8 mouse cellular contexts compared by ENCODE assay signal in genomic region chr1:92215996-92216630, GRCm38 (mm10). TPM values are rescaled to one million over a fixed set of nuclear protein-coding genes. Genes with fewer than 3 reads are reported as not detected.
DNase-seq lines count a peak whose midpoint lies in the region; ATAC-seq and TF ChIP-seq lines count a peak whose summit lies in the region.

No protein-coding gene starts in this region.

- ATAC-seq in forebrain, embryonic 15.5 days (replicated peaks): peak; percentile 62; the same call in 1 of the 2 replicates
- ATAC-seq in kidney, embryonic 14.5 days (ENCODE audit: low FRiP score, low TSS enrichment): no peak

- H3K36me3 ChIP-seq in kidney, adult 2 months (ENCODE audit: control insufficient read depth, insufficient read depth, low read length): no peaks in the 10 kb centered on the region
- H3K36me3 ChIP-seq in forebrain, embryonic 15.5 days: no peaks in the 10 kb centered on the region
- H3K36me3 ChIP-seq in kidney, embryonic 14.5 days (ENCODE audit: control insufficient read depth, insufficient read depth, low read length): no peaks in the 10 kb centered on the region

- no peak for TF ChIP-seq CTCF in kidney, adult 2 months (conservative IDR thresholded peaks at IDR 0.05; ENCODE audit: insufficient read depth, insufficient read length, low read depth, low read length)
- no peak for TF ChIP-seq CTCF in olfactory bulb, adult 2 months (IDR thresholded peaks at IDR 0.05; ENCODE audit: insufficient read depth, low read depth, low read length)

- no peaks in the 10 kb centered on the region for H3K9me3 ChIP-seq in forebrain, embryonic 15.5 days
- H3K9me3 ChIP-seq in kidney, embryonic 14.5 days (ENCODE audit: control insufficient read depth, low read length): no peaks in the 10 kb centered on the region

- H3K9ac ChIP-seq in forebrain, embryonic 15.5 days (replicated peaks): no peak overlapping the region
- no peak overlapping the region for H3K9ac ChIP-seq in kidney, embryonic 14.5 days (ENCODE audit: low read depth, low read length)

- 58% methylated on average over 11 of the region's 11 CpGs for WGBS in kidney, adult 2 months
- WGBS in forebrain, embryonic 15.5 days: 25% methylated on average over 11 of the region's 11 CpGs
- 42% methylated on average over 11 of the region's 11 CpGs for WGBS in olfactory bulb, adult 2 months
- WGBS in kidney, embryonic 14.5 days: 73% methylated on average over 11 of the region's 11 CpGs

- H3K4me2 ChIP-seq in forebrain, embryonic 15.5 days (replicated peaks): no peak overlapping the region
- H3K4me2 ChIP-seq in kidney, embryonic 14.5 days (replicated peaks; ENCODE audit: low read depth, low read length): no peak overlapping the region

- no peak overlapping the region for H3K4me3 ChIP-seq in kidney, adult 2 months (ENCODE audit: insufficient read depth, low read depth, low read length)
- H3K4me3 ChIP-seq in forebrain, embryonic 15.5 days: no peak overlapping the region
- H3K4me3 ChIP-seq in olfactory bulb, adult 2 months (ENCODE audit: insufficient read depth, low read depth, low read length): no peak overlapping the region
- H3K4me3 ChIP-seq in kidney, embryonic 14.5 days (ENCODE audit: low read length): no peak overlapping the region

- TF ChIP-seq POLR2A in kidney, adult 2 months (IDR thresholded peaks at IDR 0.05; ENCODE audit: low read depth, low read length): no peak
- TF ChIP-seq POLR2A in olfactory bulb, adult 2 months (IDR thresholded peaks at IDR 0.05; ENCODE audit: insufficient read depth, low read depth, low read length): no peak

- DNase-seq in kidney, adult 9 months: peak; percentile 6
- no peak for DNase-seq in kidney, adult 2 months
- DNase-seq in right cerebral cortex, postnatal 10 days (ENCODE audit: low spot score in 2 of 2): peak; percentile 47 to 54
- no peak for DNase-seq in right cerebral cortex, postnatal 25 days
- DNase-seq in ovary, adult 18-20 months (ENCODE audit: low spot score): no peak

- no peaks in the 10 kb centered on the region for H3K4me1 ChIP-seq in kidney, adult 2 months (ENCODE audit: control insufficient read depth, insufficient read depth, low read length)
- H3K4me1 ChIP-seq in forebrain, embryonic 15.5 days: peaks cover 29% of the 10 kb centered on the region
- H3K4me1 ChIP-seq in olfactory bulb, adult 2 months (ENCODE audit: control insufficient read depth, insufficient read depth, low read length): peaks cover 44% of the 10 kb centered on the region
- peaks cover 9% of the 10 kb centered on the region for H3K4me1 ChIP-seq in kidney, embryonic 14.5 days (ENCODE audit: control insufficient read depth, insufficient read depth, low read length)

- no peaks in the 10 kb centered on the region for H3K27me3 ChIP-seq in kidney, adult 2 months (replicated peaks; ENCODE audit: control insufficient read depth, insufficient read depth, low read length)
- H3K27me3 ChIP-seq in forebrain, embryonic 15.5 days: no peaks in the 10 kb centered on the region
- no peaks in the 10 kb centered on the region for H3K27me3 ChIP-seq in kidney, embryonic 14.5 days (ENCODE audit: control insufficient read depth, insufficient read depth, low read length)

- no peak overlapping the region for H3K27ac ChIP-seq in kidney, adult 2 months (ENCODE audit: insufficient read depth, low read depth, low read length)
- no peak overlapping the region for H3K27ac ChIP-seq in forebrain, embryonic 15.5 days (replicated peaks)
- H3K27ac ChIP-seq in olfactory bulb, adult 2 months (ENCODE audit: insufficient read depth, low read depth, low read length): peak overlapping the region; percentile 76; the same call in 1 of the 2 replicates
- no peak overlapping the region for H3K27ac ChIP-seq in kidney, embryonic 14.5 days (ENCODE audit: low read depth, low read length)

RNA-seq across cellular contexts. Expression of gene Hdac4, which starts 20.6 kb away (rescaled TPM):
- 10.0 and 11.6 TPM in 2 replicates for polyA plus RNA-seq in kidney, adult 2 months (2012; rRNA removed)
- polyA plus RNA-seq in forebrain, embryonic 15.5 days (2015; fragmentation: Nextera tagmentation; extraction: Ambion mirVana): 31.9 and 32.2 TPM in 2 replicates
- not detected in 2 replicates for polyA plus RNA-seq in olfactory bulb, adult 2 months (2012; ENCODE audit: insufficient read depth, insufficient read length, low replicate concordance, missing spikeins)
- polyA plus RNA-seq in kidney, embryonic 14.5 days (2014; fragmentation: Nextera tagmentation; extraction: Ambion mirVana): 20.6 and 22.0 TPM in 2 replicates

Comparison
In these comparisons a context has a peak if more than half of its experiments do, and no peak if none do; other contexts are left out.
1. DNase-seq: peak in kidney, adult 9 months (single experiment) and right cerebral cortex, postnatal 10 days (2 of 2); none in kidney, adult 2 months (single experiment), right cerebral cortex, postnatal 25 days (single experiment) and ovary, adult 18-20 months (single experiment).